Mouse (Mus musculus) heart, adult 2 months (tissue): Measurements from ENCODE around the gene Dhrs3.

Experiments used
- CTCF ChIP-seq: fragments of 200-600 bp; IDR thresholded peaks from 2 replicates; pipeline ENCODE4 v1.8.1; 2022; ENCODE audit warnings: antibody characterized with exemption, mild to moderate bottlenecking, moderate library complexity
- EP300 ChIP-seq: fragments of 200-500 bp; IDR thresholded peaks from 2 replicates; pipeline ENCODE4 v1.6.1; 2011; ENCODE audit warnings: low read depth, low read length, control low read depth; ENCODE audit not compliant: insufficient read depth
- POLR2A ChIP-seq: fragments of 200-500 bp; IDR thresholded peaks from 2 replicates; pipeline ENCODE4 v1.6.1; 2011; ENCODE audit warnings: mild to moderate bottlenecking, low read depth, low read length, control low read depth; ENCODE audit not compliant: insufficient read depth

GRCm38 (mm10) chr4:144898737-144899136 is 6.1 kb downstream of the Dhrs3 start:
- TF ChIP-seq POLR2A = no peak
- TF ChIP-seq CTCF = no peak
- no peak for TF ChIP-seq EP300
